Mouse (Mus musculus) thymus, postnatal 0 days (tissue): ENCODE measurements around the gene Ahcyl1. TPM values are rescaled to one million over a fixed set of nuclear protein-coding genes. Genes with fewer than 3 reads are reported as not detected.
A peak's percentile ranks its signal among the peaks of the same experiment; 100 is the strongest.

Source experiments
- DNase-seq: peaks from one replicate; pipeline ENCODE4 v3.0.0-alpha.2; 2015; ENCODE audit warnings: low spot score
- polyA plus RNA-seq: library from polyadenylated mRNA; unstranded; fragments of >200 nt; fragmentation: Nextera tagmentation; extraction: Ambion mirVana; gene quantifications from 2 replicates; pipeline ENCODE4 v1.2.1, GENCODE M21; 2015

Gene Ahcyl1
- polyA plus RNA-seq, 1 experiment from 2014 or later = 43.9 TPM

DNA sequence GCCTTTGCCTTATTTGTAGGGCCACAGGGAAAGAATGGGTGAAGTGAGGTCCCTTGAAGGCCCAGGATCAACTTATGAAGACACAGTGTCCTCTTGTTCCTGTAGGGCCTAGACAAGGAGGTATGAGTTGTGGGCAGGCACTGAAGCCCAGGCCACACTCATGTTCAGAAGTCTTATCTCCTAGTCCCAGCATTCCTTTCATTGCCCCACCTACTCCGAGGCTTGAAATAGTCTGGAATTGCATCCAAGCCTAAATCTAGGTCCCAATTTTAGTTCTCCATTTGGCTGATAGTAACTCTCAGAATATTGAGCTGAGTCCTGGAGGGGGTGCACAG is 8.0 kb upstream of the Ahcyl1 start:
- DNase-seq = no peak

DNA sequence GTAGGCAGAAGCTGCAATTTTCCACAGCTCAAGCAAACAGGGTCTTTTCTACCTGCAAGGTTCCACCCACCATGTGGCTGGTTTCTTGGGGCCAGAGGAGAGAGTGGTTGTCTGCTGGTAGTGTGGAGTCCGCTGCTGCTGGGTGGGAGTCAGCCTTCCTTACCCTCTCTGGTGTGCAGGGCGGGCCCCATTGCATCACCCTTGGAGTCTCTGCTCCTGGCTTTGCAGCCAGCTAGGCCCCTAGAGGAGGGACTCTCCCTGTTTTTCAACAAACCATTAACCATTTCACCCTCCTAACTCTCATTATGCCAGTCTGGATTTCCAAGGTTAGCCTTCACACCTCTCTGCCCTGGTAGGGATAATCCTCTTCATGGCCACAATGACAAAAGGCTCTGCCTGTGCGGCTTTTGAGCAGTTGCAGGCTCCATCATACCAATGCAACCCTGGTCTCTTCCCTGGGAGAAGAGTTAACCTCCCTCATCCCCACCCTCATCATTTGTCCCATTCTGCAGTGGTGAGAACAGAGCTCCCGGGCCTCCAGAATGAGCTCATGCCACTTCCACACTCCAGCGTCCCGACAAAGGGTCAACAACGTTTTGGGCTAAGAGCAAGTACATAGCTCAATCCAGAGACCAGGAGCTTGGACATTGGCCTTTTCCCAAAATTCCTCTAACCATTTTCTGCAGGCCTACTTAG is 7.5 kb upstream of the Ahcyl1 start:
- DNase-seq = no peak

DNA sequence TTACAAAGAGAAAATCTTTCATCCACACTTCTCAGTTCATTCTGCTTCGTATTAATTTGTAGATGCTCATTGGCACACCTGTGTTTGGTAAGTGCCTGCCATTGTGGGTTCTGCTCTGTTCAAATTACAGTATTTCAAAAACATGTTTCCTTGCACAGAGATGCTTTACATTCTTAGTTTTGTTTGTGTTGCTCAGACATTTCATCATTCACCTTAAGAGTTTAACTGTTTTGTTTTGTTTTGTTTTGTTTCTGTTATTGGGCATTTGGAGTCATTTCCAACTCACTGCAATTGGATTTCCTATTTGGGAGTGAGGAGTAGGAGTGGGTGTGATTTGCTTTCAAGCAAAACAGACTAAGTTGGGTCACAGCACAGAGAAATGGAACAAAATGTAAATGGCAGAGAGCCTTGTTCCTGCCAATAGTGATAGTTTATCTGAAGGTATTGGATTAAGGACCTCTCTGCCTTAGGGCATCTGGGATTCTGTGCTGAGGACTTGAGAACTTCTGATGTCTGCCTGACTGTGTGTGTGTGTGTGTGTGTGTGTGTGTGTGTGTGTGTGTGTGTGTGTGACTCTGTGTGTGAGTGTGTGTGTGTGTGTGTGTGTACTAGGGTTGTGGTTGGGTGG is 5.5 kb upstream of the Ahcyl1 start:
- no peak for DNase-seq

DNA sequence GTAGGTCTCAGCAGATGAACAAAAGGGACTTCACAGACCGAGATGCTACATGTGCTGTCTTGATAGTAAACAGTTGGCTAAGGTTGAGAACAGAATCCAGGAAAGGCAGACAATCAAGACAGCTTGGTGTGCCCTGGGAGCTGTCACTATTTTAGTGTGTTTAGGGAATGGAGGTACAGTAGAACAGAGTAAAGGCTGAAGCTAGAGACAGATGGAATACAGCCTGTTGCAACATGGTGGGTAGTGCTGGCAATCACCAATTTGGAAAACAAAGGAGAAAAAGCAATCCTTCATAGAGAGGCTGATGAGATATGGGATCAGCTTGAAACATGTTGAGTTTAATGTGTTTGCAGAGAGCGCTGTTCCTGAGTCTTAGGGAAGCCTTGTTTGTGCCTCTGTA is 4.3 kb upstream of the Ahcyl1 start:
- no peak for DNase-seq

DNA sequence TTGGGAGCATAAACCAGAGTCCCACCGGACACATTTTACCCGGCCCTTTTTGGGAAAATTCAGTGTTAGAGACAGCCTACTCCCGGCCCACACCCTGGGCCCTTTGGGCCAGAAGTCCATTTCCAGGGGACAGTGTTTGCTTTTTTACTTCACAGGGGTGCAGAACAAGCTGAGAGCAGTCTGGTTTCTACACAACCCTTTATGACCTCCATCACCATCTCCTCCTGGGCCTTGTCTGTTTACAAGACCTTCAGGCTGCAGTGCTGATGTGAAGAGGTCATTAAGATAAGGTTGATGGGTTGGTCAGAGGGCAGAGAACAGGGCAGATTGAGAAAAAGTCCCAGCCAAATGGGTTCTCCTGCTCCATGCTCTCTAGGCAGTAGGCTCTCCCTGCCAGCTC is 550 bp upstream of the Ahcyl1 start:
- no peak for DNase-seq

DNA sequence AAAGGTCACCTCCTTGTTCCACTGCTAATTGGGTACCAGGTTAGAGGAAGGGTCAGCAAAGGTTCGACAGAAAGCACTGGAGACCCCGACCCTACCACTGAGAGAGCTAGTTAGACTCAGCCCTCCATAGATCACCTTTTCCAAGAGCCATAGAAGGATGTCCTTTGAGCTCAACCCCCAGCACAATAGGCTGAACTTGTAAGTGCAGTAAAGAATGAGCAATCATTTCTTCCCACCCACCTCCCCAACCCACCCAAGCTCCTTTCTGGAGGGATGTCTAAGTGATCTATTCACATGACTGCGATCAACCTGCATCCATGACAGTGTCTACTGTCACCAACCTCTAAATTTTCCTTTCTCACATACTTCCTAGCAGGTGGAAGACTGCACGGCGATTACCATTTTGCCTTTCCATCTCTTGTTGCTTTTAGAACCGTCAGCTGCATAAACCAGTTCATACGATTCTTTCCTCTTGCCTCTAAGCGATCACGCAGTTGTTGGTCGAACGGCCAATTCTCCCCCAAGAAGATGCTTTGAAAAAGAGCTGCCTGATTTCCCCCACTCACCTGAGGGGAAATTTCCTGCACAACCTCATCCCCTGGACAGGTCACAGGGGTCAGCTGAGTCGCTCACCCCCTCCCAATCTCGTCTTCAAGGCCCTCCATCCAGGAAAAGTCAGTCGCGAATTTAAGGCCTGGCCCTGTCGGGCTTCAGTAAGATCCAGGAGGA is 977 bp downstream of the Ahcyl1 start:
- peak; percentile 18 for DNase-seq

DNA sequence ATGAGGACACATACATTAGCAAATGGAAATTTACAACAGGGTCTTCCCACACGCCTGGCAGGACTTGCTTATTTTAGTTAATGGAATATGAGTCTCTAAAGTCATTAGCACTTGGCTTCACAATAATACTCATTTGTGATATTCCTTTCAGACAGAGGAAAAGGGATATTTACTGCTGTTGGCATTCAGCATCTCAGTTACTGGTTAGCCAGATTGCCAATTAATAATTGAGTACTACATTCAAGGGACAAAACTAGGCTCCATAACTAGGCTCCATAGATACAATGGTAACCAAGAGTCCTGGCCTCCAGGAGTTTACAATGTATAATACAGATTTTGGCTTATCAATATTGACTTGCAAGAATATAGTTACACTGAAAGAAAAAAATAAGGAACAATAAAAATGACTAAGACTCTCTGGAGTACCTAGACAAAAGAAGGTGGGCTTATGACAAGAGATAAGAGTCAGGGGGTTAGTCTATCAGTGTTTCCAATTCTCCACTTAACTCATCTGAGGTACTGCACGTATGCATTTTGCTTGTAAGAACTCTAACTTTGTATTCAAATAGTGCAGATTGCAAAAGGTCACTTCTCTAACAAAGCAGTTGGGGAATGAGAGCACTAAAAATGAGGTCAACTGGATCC is 2.0 kb downstream of the Ahcyl1 start:
- DNase-seq = no peak

DNA sequence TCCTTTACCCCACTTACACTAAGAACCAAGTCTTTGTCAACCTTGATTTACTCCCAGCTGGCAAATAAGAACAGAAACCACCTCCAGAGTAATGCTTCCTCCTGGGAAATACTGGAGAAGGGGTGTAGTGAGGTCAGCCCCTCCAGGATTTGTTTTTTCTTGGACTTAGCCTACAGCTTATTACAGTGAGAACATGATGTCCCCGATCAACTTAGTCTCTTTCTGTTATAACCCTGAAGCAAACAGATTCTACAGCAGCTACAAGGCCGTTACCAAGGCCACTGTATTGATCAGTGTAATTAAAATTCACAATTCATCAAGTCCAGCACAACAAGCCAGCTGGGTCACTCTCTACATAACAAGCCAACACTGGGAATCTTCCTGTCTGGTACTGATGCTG is 6.0 kb downstream of the Ahcyl1 start:
- DNase-seq = no peak

DNA sequence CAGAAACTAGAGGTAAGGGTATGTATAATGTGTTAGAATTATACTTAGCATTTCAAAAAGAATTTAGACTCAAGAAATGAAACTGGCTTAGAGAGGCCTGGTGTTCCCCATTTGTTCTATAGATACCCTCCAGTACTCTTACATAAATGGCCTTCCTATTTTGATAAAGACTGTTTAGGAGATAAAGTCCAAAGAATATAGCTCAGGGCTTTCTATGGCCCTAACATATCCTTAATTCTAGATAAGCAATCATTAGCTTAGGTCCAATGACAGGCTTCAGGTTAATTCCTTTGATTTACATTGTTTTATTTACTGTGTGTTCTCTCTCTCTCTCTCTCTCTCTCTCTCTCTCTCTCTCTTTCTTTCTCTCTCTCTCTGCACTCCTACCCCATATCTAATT is 7.1 kb downstream of the Ahcyl1 start:
- no peak for DNase-seq

DNA sequence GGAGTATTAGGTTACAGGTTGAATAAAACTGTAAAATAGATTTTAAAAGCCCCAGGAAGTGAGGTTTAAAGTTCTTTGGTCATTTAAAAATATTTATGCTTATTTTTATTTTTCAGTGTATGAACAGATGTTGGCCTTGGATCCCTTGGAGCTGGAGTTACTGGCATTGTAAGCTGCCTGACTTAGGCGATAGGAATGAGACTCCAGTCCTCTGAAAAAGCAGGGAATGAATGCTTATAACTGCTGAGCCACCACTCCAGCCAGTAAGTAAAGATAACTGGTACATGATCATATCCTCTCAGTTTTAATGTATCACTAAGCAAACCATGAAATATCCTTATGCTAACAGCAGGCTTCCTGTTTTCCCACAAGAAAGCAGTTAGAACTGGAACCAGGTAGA is 8.1 kb downstream of the Ahcyl1 start:
- no peak for DNase-seq

DNA sequence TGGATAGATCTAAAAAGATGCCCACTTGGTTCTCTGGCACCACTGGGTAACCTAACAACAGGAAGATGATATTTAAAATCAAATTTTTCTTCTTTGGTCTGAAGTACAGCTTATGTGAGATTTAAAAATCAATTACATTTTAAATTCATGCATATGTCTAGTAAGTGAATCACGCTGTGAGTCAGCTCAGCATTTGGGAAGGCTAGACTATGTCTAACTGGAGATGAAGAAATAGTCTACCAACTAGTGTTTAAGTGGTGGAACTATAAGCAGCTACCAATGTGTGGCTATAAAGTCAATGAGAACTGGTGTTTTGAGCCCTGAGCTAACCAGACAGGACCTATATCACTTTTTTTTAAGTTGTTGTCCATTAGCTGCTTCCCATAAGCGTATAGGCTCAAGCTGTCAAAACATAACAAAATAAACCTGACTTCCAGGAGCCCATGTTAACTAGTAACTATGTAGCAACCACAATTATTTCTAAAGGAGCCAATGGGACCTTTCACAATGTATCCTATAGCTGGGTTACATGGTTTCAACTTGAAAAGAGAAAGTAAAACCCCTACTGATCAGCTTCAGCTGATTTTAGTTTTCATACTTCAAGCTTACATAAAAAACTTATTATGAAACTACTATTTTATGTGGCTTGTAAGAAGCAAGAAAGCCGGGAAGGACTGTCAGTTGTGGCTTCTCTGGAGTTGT is 9.9 kb downstream of the Ahcyl1 start:
- DNase-seq = no peak

DNA sequence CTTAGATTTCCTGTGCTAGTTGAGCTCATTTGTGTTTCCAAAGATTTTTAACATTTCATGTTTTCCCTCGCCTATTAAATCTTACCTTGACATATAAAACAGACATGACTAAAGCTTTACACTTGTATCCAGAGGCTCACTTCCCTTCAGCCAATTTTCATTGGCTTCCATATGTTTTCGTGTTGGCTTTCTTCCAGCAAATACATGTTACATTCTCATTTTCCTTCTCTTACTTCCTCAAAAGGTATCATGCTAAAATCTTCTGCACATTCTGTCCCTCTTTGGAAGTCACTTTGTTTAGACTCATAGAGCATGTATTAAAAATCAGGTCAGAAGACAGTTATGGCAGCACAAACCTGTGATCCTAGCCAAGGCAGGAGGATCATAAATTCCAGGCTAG is 10.7 kb downstream of the Ahcyl1 start:
- DNase-seq = no peak

DNA sequence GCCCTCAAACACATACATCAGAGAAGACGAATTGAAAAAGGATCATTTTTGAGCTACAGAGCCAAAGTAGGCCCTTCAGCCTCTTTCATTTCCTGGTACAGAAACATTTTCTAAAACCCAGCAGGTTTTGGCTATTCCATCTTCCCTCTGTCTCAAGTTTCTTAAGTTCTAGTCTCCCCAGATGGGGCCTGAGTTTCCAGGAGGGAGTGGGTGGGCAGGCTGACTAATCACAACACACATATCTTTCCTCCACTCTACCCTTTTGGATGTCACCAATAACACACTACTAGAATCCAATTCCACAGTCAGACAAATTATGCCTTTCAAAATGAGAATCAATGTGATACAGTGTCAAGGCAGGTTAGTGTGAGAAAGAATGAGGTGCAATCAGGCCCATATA is 12.8 kb downstream of the Ahcyl1 start:
- no peak for DNase-seq

DNA sequence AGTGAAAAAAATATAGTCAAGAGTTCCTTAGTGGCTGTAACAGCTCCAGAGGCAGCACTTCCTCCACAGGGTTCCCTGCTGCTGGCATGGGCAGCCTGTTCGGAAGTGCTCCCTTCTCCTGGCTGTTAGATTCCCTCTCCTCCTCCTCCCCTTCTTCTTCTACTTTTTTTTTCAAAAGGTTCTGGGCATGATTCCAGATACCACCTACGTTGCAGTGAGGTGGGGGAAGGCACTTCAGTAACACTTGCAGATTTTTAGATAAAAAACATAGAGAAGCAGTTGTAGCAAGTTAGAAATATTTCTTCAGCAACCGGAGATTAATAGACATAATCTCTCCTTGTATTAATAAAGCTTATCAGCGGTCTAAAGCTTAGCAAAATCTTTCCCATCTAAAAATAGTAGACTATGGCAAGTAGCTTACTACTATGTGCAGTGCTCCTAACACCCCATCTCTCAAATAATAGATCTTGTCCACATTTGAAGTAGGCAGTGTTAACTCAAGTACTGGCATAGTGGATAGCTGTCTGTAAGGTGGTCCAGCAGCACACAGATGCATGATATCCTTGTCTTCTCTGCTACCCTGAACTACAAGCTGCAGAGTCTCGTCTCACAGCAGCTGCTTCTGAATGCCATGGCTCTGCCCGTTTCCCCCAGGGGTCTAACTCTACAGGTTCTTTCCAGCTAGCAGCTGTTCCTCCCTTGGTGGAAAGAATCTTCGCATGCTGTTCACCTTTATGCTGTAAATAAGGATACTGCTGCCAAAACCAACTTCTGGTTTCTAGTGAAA is 15.4 kb downstream of the Ahcyl1 start:
- DNase-seq = no peak

DNA sequence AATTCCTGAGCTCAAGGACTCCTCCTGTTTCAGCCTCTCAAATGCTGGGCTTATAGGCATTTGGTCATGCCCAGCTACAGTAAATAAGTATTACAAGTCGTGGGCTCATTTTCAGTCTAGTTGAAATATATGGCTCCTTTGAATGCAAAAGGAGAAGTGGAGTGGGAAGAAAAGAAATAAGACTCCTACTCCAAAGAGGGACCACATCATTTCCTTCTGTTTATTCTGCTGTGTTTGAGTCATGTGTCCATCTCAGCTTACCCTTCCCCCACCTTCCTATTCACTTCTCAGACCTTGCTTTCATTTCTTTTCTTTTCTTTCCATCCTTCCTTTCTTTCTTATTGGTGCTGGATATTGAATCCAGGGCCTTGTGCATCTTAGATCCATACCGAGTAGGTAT is 24.9 kb downstream of the Ahcyl1 start:
- no peak for DNase-seq

DNA sequence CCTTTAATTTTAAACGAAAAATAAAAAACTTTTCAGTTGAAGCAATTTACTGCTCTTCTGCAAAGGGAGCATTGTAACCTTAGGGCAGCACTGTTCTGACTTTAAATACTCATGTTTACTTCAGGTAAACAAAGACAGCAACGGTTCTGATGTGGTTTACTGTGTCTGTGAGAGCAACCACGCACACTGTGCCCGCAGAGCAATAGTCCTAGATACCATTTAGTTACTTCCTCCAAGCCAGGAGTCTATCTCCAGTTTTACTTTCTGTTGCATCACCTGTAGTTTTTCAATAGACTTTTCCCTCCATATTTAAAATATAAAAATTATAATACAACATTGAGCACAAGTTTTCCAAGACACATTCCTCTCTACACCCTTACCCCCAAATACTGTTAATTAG is 25.9 kb downstream of the Ahcyl1 start:
- no peak for DNase-seq

DNA sequence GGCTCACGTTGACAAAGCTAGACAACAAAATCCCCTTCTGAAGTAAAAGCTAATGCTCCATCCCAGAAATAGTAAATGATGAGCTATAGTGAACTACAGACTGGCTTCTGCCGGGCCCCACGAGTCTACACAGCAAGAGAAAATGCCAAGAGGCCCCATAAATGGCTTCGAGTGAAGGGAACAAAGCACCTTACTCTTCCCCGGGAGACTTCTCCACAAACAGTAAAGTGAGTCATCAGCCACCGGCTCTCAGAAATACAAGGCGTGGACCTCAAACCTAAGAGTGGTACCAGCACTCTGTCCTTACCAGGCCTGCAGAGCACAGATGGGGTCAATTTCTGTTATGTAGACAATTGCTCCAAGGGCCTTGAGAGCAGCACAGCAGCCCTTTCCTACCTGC is 27.6 kb downstream of the Ahcyl1 start:
- no peak for DNase-seq

DNA sequence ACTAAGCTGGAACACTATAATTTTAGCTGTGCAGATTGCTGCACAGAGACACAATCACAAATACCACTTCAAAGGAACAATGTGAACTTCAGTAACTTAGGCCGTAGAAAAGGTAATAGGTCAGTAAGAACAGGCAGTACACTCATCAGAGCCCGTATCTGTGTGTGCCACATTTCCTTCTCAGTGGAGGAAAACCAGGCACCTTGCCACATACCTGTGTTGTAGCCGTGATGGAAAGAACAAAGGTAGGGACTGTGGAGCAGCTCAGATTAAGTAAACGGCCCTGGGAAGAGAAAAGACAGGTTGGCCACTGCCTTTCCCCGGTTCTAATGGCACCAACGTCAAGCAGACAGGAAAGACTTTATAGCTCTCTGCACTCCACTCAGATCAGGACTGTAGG is 28.9 kb downstream of the Ahcyl1 start:
- no peak for DNase-seq

DNA sequence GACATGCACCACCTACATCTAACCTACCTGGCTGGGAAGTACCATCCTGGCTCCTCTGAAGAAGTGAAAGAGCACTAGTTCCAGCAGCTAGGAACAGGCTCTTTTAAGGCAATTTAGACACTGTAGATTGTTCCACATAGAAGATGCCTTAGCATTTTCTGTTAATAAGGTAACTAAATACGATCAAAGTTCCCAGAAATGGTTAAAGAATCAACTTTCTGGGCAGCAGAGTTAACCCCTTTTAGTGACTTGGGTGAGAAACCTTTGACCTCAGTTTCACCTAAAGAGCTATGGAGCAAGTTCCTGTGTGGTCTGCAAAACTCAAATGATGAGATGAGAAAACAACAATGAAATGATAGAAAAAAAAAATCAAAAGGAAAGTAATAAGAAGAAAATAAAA is 31.7 kb downstream of the Ahcyl1 start:
- no peak for DNase-seq

DNA sequence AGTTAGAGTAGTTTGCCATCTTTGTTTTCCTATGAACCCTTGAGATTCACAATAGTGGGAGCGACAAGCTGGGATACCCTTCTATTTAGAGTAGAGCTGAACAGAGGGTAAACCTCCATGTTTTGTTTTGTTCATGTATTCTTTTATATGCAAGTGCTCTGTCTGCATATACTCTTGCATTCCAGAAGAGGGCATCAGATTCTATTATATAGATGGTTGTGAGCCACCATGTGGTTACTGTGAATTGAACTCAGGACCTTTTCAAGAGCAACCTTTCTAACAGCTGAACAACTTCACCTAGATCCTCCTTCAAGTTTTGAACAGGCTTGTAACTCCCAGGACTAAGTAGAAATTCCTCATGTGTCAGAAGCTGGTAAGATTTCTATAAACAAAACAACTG is 37.4 kb downstream of the Ahcyl1 start:
- no peak for DNase-seq

DNA sequence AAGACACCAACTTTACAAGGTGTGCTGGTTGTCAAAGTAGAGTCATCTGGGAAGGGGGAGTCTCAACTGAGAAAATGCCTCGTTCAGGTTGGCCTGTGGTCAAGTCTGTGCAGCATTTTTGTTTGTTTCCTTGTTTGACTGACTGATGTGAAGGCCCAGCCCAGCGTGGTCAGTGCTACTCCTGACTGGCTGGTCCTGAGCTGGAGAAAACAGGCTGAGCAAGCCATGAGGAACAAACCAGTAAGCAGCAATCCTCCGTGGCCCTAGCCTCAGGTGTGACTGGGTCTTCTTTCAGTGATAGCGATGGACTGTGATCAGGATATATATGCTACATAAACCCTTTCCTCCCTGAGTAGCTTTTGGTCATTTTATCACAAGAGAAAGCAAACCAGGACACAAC is 39.5 kb downstream of the Ahcyl1 start:
- DNase-seq = no peak
